Mouse (Mus musculus) adrenal gland, adult (tissue): Measurements from ENCODE around the gene Zfp619.
"Not testable (repeated sequence)": the region's sequence is repeated elsewhere in the genome, so short reads cannot be mapped to it uniquely, and the experiment has no call there.

Source experiments
- DNase-seq, 2 experiments: peaks; one replicate each; pipeline ENCODE4 v3.0.0; 2022 to 2023; ENCODE audit warnings: low spot score in 1 of 2; ENCODE audit not compliant: inconsistent age in 2 of 2

Zfp619 gene

DNA sequence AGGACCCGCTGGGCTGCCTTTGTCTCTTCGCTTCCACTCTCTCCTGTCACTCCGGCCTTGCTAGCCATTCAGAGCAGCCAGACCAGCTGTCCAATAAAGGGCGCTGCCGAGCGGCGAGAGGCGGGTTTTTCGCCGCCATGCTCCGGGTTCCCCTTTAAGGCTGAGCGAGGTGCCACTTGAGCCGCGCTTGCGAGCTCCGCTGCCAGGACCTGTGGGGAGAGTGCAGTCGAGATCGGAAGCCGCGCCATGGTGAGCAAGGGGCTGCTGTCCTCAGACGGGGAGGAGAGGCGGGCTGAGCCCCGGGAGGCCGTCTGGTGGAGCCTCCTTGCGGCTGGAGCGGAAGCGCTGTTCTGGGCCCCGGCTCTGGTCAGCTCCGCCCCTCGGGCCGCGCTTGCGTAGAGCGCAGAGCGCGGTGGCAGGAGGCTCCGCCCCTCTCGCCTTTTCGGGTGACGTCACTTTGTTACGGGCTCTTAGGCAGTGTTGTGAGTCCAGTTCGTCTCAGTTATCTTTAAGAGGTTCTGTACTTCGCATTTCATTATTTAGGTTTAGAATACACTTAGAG is at the start of gene Zfp619:
Zfp619 (plus strand) TSS at position 151 of the 562 bp plus-strand sequence.
- peak; percentile 95 to 98 for DNase-seq

DNA sequence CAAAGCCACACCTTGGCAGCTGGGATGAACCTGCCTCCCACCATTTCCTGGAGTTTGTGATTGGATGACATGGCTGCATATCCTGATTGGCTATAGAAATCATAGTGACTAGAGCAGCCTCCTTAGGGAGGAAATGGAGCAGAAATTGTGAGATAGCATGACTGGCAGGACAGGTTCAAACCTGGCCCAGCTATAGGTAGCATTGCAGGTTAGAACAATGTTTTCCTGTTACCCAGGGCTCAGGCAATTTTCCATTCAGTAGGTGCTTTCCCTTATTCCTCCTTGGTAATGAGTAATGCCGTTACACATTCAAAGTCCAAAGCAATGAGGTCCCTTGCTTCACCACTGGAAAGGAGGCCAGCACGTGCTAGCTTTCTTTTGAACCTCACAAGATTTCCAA is 38.6 kb upstream of the Zfp619 start:
- DNase-seq, result no peak

DNA sequence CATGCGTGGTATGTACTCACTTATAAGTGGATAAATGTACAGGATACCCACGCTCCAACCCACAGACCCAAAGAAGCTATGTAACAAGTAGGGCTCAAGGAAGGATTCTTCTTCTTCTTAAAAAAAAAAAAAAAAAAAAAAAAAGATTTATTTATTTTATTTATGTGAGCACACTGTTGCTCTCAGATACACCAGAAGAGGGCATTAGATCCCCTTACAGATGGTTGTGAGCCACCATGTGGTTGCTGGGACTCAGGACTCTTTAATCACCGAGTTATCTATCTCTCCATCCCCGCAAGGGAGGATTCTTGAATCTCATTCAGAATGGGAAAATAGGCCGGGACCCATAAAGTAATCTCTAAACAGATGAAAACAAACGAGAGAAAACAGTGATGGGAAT is 33.2 kb upstream of the Zfp619 start:
- DNase-seq, result peak in 1 of 2 experiments; percentile 32

DNA sequence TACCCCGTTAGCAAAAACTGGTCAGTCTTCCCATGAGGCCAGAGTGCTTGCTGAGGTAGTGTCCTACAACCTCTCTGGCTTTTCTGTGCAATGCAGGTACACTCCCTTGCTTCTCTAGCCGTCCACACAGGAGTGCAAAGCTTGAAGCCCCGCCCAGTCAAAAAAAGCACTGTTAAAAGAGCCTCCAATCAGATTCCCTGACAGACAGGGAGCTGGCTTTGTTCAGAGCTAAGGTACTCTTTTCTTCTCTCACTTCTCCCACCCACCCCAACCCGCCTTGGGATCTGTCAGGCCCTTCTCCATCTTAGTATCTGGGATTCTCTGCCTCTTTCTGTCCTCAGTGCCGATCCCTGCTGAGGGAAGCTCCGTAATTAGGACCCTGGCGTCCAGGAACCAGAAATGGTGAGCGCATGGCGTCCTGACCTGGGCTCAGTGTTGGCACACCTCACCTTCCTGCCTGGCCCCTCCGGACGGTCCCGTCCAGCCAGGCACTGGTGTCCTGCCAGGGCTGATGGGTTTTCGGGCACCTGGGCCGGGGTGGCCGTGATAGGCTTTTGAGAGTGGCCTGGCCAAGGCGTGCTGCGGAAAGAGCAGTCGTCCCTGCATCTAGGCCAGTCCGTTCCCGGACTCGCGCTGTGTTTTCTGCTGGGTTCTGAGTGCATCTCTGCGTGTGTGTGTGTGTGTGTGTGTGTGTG is 30.3 kb upstream of the Zfp619 start:
- peak in 1 of 2 experiments; percentile 53 for DNase-seq

DNA sequence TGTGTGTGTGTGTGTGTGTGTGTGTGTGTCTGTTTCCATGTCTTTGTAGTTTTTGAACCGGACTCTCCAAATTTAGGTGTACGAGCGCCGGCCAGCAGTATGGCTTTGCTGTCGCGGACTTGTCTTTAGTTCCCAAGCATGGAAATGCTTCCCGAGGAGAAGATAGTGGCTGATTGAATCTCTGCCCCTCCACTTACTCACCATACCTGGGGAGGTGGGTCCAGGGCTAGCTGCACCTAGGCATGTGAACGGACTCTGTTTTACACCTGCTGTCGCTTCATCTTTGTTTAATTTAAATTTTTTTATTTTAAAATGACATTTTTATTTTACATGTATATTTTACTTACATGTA is 29.7 kb upstream of the Zfp619 start:
- DNase-seq, result no peak

DNA sequence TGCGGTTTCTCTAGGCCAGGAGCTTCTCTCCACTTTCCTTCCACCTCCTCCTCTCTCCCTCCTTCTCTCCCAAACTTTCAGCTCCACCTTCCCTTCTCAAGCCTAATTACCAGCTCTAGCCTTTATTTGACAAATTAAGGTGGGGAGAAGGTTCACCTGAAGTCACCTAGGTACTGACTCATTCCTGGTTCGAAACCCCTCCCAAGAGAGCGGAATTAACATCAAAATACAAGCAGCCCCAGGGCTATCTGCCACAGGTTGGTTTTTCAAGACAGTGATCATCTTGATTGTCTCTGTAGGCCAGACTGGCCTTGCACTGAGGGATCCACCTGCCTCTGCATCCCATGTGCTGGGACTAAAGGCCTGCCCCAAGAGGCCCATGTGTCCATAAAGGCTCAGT is 22.9 kb upstream of the Zfp619 start:
- DNase-seq, result no peak

DNA sequence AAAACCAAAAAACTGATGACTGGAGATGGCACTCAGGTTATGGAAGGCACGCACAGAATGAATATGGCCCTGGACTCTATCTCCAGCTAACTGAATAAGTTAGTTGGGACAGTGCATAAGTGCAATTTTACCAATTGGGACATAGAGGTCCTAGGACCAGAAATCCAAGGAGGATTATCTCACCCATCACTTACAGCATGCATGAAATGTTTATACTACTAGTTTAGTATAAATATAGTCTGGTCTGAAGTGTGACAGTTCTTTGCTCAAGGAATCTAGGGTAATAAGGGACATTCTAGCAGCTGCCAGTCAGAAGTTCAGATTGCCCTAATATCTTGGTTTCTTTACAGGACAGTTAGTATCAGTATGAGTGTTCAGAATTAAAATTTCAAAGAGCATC is 13.5 kb upstream of the Zfp619 start:
- no peak for DNase-seq

DNA sequence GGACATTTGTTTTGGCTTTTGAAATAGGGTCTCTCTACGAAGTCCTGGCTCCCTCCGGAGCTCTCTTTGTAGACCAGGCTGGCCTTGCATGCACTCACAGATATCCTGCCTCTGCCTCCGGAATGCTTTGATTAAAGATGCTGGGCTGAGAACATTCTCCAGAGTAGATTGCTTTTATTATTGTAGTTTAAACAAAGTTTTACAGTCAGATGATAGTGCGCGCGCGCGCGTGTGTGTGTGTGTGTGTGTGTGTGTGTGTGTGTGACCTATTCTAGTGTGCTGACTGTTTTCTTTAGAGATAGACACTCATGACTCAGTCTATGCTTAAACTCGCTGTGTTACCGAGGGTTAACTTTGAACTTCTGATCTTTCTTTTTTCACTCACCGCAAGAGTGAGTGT is 796 bp downstream of the Zfp619 start:
- peak; percentile 16 to 71 for DNase-seq

DNA sequence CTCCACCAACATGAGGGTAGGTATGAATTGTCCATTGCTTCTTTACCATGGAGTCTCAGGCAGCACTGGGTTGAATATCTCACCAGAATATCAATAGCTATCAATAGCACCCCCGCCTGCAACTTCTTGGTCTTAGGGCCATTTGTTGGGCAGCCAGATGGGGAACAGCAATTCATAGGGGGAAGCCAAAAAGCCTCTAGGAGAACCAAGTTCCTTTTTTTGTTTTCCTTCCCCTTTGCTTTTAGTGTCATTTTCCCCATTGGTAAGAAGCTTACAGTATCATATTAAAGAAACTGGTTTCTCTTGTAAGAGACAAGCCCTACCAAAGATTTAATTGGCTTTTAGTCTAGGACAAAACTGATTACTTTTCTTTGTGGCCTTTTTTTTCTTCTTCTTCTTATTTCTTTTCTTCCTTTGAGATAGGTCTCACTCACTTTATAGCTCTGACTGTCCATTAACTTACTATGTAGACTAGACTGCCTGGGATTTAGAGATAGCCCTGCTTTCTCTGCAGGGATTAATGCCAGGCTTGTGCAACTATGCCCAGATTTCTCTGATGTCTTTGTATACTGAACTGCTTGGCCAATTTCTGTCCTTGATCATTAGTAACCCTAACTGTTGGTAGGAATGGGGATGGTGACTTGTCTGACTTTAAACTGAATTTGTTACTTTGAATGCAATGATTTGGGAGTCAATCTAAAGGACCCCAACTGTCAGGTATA is 6.3 kb downstream of the Zfp619 start:
- DNase-seq, result no peak

DNA sequence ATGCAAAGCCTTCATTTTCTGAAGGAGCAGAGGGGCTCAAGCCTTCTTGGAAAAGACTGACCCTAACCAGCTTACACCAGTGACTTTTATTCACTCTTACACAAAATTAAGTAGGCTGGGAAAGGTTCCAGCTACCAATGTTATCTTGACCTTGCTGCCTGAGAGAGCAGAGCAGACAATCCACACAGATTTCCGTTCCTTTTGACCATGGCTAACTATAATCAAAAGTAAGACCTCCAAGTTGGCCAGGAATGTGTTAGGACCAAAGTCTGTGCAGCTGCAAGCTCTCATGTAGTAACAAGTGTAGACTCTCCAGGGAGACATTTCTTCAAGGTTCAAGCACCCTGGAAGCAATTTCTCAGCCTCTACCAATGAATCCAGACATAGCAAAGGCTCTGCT is 25.6 kb downstream of the Zfp619 start:
- DNase-seq, result peak in 1 of 2 experiments; percentile 59

DNA sequence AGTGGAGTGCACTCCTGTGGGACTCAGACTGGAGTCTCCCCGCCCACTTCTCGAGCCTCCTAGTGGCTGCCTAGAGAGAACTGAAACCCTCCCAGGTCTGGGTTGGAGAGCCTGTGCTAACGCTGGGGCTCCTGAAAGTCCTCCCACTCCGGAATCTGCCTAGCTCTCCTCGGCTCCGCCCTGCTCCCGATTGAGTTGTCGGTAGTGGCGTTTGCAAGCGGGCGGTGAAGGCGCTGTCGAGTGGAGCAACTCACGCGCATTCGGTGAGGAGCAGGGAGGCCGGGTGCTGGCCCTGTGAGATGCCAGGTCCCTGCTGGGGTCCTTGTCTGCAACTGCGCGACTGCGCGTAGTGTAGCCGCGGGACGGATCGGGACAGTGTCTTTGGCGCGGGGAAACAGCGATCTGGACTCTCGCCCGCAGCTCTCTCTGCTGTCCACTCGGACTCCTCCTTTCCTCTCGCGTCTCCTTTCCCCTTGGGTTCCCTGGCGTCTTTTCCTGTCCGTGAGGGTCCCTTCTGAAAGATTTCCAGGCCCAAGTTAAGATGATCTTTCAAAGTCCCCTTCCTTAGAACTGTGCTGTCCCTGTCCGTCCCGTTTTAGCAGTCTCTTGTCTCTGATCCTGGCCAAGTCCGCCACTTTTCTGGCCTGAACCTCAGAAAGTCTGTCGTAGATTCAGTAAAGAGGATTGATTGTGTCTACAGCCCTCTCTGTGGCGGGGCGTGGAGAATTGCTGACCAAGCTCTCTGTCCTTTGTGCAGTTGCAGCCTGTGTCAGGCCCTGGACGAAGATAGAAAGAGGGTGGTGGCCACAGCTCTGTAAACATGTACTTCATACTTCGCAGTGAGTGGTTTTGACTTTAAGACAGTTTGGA is 26.9 kb downstream of the Zfp619 start:
- peak; percentile 85 to 93 for DNase-seq

DNA sequence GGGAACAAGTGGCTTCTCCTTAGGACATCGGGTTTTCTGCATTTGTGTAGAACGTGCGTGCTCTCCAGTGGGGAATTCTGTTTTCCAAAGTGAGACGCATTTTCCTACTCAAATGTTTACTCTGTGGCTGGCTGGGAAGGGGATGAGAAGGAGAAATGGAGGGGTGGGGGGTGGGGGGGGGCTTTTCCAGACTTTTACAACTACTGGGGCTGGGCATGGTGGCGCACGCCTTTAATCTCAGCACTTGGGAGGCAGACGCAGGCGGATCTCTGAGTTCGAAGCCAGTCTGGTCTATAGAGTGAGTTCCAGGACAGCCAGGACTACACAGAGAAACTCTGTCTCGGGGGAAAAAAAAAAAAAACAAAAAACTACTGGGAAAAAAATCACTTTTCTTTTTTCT is 27.6 kb downstream of the Zfp619 start:
- no peak for DNase-seq

DNA sequence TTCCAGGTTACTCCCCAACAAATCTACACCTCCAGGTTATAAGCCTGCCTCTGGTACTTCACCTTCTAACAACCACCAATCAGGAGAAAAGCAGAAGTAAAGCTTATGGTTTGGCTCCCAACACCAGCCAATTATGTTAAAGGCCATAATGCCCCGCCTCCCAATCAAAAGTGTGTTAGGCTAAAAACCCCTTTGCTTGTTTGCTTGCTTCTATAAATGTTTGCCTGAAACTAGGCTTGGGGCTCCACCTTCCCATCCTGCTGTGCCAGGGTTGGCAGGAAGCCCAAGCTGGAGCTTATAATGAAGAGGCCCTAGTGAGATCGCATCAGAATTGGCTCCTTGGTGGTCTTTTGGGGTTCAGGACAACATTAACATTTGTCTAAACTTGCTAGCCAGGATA is 31.8 kb downstream of the Zfp619 start:
- peak in 1 of 2 experiments; percentile 48 for DNase-seq

DNA sequence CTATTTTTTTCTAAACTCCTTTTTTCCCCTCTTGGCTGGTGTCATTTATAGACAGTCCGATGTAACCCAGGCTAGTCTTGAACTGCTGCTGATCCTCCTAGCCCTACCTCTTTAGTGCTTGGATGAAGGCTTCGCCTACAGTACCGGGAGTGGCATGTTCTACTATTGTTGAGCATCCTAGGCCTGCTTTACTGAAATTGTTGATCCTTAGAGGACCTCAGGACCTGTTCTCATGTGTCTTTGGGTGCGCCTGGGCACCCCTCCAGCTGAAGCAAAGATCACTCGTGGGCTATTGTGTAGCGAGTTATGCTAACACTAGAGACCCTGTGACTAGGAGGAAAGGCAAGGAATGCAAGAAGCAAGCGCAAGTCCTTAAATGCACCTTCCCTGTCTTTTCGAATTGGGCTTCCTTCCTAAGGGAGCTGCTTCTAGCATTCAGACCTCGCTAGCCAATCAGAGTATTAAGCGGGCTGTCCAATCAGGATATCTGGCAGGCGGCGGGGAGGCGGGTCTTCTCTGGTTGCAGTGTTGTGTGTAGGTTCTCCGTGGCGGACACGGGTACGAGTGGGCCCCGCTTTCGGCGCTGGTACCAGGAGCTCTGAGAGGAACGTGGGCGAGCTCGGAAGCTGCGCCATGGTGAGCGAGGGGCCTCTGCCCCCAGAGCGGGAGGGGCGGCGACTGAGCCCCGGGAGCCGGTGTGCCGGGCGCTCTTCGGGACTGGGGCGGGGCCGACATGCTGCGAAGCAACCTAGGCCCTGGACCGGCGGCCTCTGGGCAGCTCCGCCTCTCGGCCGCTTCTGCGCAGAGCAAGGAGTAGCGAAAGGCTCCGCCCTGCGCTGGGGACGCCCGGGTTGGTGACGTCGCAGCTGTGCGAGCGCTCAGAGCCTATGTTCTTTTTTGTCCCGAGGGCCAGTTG is 34.7 kb downstream of the Zfp619 start:
- DNase-seq, result peak; percentile 97 to 99

DNA sequence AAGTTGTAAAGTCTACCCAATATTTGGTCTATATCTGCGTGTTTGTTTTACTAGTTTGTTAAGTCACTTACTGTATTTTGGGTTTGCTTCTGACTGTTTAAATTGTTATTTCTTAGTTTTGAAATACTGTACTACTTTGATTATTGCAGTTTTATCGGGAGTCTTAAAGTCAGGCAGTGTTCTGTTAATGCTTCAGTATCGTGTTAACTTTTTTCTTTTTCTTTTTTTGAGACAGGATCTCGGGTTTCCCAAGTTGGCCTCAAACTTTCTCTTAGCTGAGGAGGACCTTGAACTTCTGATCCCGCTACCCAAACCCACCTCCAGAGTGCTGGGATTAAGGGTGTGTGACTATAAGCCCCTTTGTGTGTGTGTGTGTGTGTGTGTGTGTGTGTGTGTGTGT is 35.4 kb downstream of the Zfp619 start:
- DNase-seq, result no peak

DNA sequence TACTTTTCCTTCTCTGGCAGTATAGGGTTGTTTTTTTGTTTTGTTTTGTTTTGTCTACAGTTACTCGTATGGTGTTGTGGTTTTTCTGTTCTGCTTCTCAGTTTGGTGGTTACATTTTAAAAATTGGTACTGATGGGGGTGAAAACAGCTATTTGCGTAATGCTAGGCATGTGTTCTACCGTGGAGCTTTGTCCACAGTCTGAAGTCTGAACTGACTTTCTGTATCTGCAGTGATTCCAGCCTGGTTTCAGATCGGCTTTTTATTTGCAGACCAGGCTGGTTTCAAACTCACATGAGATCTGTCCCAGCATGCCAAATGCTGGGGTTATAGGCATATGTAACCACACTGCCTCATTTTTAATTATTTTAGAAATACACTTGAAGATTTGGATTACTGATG is 36.3 kb downstream of the Zfp619 start:
- no peak for DNase-seq

DNA sequence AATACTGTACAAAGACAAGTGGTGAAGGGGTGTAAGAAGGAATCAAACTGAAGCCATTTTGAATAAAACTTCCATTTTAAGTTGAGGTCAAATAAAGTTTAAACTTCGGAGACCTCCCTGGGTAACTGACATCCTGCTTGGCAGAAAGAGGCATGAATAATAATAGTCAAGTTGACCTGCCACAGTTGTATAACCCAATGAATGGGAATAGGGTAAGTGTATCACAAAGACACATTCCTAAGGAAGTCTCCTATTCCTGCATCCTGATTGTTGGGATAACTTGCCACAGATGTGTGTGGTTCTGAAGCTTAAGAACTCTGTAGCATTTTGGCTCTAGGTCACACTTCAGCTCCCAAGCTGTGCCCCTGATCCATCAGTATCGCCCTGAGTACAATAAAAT is 62.5 kb downstream of the Zfp619 start:
- DNase-seq, result no peak

DNA sequence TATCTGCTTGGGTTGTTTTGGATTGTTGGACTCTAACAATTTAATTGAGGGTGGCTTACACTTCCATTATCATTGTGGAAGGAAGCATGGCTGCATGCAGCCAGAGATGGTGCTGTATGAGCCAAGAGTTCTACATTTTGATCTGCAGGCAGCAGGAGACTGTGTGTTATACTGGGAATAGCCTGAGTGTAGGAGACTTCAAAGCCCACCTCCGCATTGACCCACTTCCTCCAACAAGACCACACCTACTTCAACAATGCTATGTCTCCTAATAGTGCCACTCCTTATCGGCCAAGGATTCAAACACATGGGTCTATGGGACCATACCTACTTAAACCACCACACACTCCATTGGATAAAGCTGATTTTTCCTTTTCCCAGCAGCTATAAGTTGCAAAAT is 63.0 kb downstream of the Zfp619 start:
- no peak for DNase-seq

DNA sequence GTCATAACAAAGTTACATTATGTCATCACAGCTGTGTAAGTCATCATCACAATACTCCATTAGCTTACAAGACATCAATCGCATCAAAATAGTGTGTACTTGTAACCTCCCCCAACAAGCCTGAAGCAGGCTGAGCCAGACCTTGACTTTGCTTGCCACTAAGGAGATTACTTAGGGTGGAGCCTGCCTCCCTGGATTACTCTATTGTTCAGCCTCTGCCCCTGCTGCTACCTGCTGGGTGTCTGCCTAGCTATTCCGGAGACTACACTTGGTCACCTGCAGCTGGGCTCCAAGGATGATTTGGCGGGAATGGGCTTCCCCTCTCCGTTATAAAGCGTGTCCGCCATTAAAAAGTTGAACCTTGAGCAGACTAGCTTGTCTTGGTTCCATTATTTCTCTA is 69.3 kb downstream of the Zfp619 start:
- not testable (repeated sequence) for DNase-seq

DNA sequence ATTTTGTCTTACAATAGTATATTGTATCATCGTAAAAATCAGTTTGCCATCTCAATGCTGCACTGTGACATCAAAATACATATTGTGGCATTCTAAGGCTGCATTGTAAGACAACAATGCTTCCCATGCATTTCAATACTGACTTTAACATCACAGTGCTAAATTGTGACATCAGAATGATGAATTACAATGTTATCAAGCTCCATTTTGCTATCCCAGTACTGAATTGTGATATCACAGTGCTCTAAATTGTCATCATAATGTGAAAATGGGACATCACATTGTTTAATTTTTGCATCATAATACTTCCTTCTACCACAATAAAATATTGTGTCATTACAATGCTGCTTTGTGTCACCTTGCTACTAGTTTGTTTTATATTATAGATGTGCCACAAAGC is 70.5 kb downstream of the Zfp619 start:
- no peak for DNase-seq
